Mouse (Mus musculus): ENCODE data around the gene Lhpp.

The Lhpp gene

DNA sequence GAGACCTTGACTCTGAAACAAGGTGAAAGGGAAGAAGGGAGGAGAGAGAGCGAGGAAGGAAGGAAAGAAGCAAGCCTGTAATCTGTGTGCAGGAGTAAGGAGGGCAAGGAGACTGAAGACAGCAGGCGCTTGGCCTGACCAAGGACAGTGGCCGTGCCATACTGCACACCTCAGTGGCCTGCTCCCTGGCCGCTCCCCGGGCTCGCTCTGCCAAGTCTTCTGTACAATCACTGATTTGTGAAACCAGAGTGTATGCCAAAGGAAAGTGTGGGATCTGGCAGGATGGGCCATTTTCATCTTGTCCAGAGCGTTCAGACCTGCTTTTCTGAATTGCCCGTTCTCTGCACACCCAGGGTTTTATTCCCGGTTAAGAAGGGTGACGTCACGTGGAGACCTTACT lies 70.9 kb downstream of the Lhpp start:
- DNase-seq (ENCODE audit: inconsistent age in 2 of 2, low spot score in 1 of 2): no peak

GRCm38 (mm10) chr7:132681831-132682230 lies 71.4 kb downstream of the Lhpp start:
- DNase-seq (ENCODE audit: inconsistent age in 2 of 2, low spot score in 1 of 2): no peak

- DNase-seq (ENCODE audit: inconsistent age in 2 of 2, low spot score in 1 of 2): no peak
These were observed 71.9 kb downstream of the Lhpp start for GRCm38 (mm10) chr7:132682336-132682735.

DNA sequence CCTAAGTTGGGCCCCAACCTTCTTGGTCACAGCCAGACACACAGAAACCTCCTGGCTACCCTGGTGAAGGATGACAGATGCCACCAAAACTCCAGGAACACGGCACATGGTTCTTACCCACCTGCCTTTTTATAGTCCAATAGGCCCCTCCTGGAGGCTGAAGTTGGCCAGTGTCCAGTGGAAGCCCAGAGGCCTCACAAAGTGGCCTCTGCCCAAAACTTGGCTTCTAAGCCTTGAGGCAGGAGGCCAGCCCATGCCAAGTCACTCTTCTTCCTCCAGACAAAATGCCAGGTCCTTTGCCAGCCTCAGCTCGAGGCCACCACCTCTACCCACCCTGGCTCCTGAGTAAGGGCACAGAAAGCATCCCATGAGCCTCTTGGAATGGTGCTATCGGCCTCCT lies 72.5 kb downstream of the Lhpp start:
- DNase-seq (ENCODE audit: inconsistent age in 2 of 2, low spot score in 1 of 2): no peak

- DNase-seq (ENCODE audit: inconsistent age in 2 of 2, low spot score in 1 of 2): peak; percentile 41 to 73
These were observed 73.5 kb downstream of the Lhpp start for GRCm38 (mm10) chr7:132683923-132684322.

DNA sequence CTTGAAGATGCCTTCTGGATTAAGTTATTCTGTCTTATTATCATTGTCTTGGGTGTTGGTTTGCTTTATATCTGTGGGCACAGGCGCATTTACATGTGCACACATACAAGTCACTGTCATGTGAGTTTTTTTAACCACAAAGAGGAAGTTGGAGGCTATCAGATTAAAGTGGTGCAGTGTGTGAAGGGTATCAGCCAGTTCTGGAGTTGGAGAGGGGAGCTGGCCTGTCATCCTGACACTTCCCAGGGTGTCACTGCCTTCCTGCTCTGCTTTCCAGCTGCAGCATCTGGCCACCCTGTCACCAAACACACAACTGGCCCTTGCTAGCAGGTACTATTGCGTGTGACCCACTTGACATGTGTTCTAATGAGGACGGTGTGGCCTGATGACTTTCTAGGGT lies 76.1 kb downstream of the Lhpp start:
- no peak for DNase-seq (ENCODE audit: inconsistent age in 2 of 2, low spot score in 1 of 2)

GRCm38 (mm10) chr7:132687897-132688296 lies 77.5 kb downstream of the Lhpp start:
- no peak for DNase-seq (ENCODE audit: inconsistent age in 2 of 2, low spot score in 1 of 2)

DNA sequence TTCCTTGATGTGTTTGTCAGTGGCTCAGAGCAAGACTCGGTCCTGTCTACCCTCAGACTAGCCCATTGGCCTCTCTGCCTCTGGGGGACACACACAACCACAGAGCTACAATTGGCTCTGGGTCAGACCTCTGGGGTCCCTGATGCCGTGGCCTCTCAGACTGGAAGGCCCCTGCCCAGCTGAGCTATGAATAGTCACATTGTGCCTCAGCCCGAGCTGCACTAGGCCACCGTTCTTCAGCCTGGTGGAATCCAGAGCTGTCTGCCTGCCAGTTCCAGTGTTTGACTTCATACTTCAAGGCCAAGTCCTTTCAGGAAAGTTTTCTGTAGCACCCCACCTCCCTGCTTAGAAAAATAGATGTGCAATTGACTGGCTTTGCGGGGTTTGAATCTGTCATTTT lies 78.3 kb downstream of the Lhpp start:
- peak in 1 of 2 experiments; percentile 52 for DNase-seq (ENCODE audit: inconsistent age in 2 of 2, low spot score in 1 of 2)

- no peak for DNase-seq (ENCODE audit: inconsistent age in 2 of 2, low spot score in 1 of 2)
These were observed 79.3 kb downstream of the Lhpp start for GRCm38 (mm10) chr7:132689722-132690121.

DNA sequence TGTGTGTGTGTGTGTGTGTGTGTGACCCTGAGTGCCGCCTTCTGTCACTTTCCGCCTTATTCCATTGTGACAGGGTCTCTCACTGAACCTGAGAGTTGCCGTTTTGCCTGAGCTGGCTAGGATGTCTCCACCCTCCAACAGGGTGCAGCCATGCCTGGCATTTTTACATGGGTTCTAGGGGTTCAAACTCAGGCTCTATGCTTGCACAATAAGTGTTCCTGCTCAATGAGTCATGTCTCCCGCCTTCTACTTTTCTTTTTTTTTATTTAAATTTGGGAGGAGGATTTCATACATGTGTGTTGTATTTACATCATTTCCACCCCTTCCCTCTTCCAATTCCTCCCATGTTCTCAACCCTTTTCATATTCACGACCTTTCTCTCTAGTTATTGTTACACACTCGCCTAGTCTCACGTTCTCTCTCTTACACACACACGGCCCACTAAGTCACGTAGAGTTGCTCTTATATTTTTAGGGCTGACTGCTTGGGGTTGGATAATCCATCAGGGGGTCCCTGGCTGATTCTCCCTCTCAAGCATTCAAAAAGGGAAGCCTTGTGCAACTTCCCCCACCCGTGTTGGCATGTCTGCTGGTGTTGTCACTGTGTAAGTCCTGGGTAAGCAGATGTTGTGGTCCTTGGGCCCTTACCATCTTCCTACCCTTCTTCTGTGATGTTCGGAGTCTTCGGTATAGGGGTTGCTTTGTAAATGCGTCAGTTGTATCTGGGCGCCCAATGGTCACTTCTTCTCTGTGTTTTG lies 80.5 kb downstream of the Lhpp start:
- DNase-seq (ENCODE audit: inconsistent age in 2 of 2, low spot score in 1 of 2): no peak

GRCm38 (mm10) chr7:132692719-132693118 lies 82.3 kb downstream of the Lhpp start:
- DNase-seq (ENCODE audit: inconsistent age in 2 of 2, low spot score in 1 of 2): no peak

GRCm38 (mm10) chr7:132693561-132693960 lies 83.1 kb downstream of the Lhpp start:
- DNase-seq (ENCODE audit: inconsistent age in 2 of 2, low spot score in 1 of 2): no peak

DNA sequence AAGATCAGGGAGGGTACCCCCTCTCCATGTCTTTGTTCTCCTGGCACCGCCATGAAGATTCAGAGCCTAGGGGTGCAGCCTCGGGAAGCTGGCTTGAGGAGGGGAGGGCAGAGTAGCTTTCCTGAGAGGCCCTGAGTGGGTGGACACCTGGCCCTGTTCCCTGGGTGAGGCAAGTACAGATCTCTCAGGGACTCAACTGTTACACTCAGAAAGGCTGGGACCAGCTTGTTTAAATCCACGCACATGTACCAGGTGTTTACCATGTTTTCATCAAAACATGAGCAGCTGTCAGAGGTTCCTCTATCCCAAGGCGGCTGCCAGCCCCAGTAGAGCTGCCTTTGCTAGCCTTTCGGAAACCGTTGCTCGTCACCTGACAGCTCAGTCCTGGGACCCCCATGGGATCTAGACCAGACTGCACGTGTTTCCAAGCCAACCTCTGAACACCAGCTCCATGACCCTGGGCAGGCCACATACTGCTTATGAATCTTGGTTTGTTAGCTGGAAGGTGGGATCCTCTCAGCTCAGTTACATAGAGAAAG lies 86.9 kb downstream of the Lhpp start:
- no peak for DNase-seq (ENCODE audit: inconsistent age in 2 of 2, low spot score in 1 of 2)

DNA sequence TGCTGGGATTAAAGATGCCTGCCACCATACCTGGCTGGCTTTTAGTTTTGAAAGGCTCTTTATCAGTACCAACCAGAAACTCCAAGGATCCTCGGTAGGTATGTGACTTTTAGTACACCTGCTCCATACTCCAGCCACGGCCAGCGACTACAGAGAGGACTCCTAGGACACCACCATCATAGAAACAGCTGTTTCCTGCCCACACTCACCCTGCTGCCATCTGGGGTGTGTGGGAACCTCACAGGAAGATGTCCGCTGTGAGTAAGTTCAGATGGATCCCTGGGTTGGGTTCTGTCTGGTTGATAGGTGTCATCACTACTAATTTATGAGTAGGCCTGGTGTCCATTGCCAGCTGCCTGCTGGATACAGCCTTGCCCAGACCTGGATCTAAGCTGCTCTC lies 88.3 kb downstream of the Lhpp start:
- DNase-seq (ENCODE audit: inconsistent age in 2 of 2, low spot score in 1 of 2): no peak

- peak in 1 of 2 experiments; percentile 25 for DNase-seq (ENCODE audit: inconsistent age in 2 of 2, low spot score in 1 of 2)
These were observed 88.7 kb downstream of the Lhpp start for GRCm38 (mm10) chr7:132699165-132699564.

DNA sequence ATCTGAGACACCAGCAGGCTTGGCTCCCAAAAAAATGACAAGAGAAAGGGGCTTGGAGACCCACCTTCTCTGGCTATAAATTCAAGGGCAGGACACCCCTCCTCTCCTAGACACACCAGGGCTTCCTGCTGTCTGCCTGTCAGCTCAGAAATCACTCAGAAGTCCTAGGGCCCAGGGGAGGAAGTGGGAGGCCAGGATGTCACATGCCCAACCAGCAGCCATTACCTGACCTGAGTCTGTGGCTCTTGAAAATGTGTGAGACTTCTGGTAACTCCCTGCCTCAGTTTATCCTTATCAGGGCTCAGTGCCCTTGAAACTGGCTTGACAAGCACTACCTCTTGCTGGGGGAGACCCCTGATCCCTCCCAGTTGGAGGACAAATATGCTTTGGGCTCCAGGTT lies 89.2 kb downstream of the Lhpp start:
- DNase-seq (ENCODE audit: inconsistent age in 2 of 2, low spot score in 1 of 2): no peak

DNA sequence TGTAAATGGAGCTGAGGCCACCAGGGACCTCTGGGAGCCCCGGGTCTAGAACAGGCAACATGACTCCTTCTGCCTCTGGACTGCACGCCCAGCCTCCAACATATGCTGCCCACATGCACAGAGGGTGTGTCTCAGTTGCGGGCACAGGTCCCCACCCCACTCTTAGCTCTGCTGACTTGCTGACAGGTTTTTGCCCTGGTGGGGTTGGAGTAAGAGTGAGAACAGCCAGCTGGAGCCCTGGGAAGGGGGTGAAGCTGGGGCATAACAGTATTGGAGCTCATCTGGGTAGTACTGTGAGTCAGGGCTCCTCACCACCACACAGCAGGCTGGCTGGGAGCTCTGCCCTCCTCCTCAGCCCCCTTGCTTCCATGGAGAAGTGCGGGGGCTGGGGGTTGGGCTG lies 89.7 kb downstream of the Lhpp start:
- DNase-seq (ENCODE audit: inconsistent age in 2 of 2, low spot score in 1 of 2): no peak

- no peak for DNase-seq (ENCODE audit: inconsistent age in 2 of 2, low spot score in 1 of 2)
These were observed 91.0 kb downstream of the Lhpp start for GRCm38 (mm10) chr7:132701412-132701811.

GRCm38 (mm10) chr7:132702024-132702423 lies 91.6 kb downstream of the Lhpp start:
- DNase-seq (ENCODE audit: inconsistent age in 2 of 2, low spot score in 1 of 2): no peak

DNA sequence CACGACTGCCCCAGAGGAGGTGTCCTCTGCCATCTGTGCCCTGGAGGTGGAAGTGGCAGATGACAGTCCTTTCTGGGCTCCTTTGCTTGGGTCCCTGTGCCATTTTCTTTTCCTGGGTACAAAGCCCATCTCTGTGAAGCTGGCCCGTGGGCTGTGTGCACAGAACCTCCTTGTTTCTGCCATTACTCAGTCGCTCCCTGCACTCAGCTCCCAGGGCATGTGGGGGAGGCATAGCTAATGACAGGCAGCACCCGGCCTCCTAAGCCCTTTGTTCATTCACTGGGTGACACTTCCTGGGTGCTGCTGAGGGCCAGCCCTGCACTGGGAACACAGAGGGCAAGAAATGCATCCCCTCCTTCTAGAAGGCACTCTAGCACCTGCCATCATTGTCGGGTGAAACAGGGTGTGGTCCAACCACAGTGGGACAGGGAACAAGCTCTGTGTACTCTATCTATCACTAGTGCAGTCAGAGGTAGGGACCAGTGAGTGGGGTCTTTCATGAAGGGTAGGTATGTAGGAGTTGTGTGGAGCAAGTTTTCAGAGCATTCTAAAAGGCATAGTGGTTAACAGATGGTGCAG lies 92.1 kb downstream of the Lhpp start:
- DNase-seq (ENCODE audit: inconsistent age in 2 of 2, low spot score in 1 of 2): no peak

DNA sequence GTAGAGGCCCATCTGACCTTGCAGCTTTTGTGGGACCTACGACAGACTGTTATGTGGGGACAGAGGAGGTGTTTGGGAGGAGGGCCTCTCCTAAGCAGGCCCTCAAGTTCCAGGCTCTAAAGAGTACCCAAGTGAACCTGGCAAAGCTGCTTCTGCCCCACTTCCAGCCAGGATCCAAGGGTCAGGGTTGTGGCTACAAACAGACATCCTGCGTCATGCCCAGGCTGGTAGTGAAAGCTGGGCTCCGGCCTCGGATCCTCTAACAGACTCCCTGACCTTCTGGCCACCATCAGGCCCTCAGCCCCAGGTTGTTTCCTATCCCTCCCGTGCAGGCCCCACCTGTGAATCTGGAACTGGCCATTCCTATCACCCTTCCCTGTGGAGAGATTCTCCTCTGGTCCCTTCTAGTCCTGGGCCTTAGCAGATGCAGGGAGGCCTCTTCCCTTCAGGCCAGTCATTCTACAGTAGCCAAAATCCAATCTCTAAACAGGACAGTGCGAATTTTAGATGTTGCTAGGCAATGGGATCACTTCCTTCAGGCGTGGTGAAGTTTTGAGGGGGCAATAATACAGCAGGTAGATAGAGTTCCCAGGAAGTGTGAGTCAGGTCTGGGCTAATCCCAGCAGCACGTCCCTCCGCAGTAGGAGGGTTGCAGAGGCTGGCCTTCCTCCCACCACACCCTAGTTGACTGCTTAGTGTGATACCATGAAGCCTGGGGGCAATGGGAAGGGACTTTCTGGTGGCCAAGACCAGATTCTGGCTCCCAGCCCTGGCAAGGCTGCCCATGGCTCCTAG lies 93.3 kb downstream of the Lhpp start:
- peak in 1 of 2 experiments; percentile 44 for DNase-seq (ENCODE audit: inconsistent age in 2 of 2, low spot score in 1 of 2)

Measured in adrenal gland, adult (tissue).